Mouse (Mus musculus) ES-E14 (cell line): ENCODE measurements around the gene Tsc22d4.

Experiments used
- CHD2 ChIP-seq: IDR thresholded peaks from 2 replicates; pipeline ENCODE4 v1.6.1; 2014; ENCODE audit warnings: mild to moderate bottlenecking, low read depth, low read length, inconsistent platforms
- HCFC1 ChIP-seq: IDR thresholded peaks from 2 replicates; pipeline ENCODE4 v1.6.1; 2012; ENCODE audit warnings: low read length, inconsistent platforms, borderline replicate concordance; ENCODE audit not compliant: insufficient read depth
- MAFK ChIP-seq: IDR thresholded peaks from 2 replicates; pipeline ENCODE4 v1.6.1; 2014; ENCODE audit warnings: mild to moderate bottlenecking, low read depth, low read length, inconsistent platforms; ENCODE audit not compliant: insufficient read depth
- ZC3H11A ChIP-seq: IDR thresholded peaks from 2 replicates; pipeline ENCODE4 v1.6.1; 2012; ENCODE audit warnings: low read depth, mild to moderate bottlenecking, inconsistent platforms, low read length, borderline replicate concordance
- ZNF384 ChIP-seq: IDR thresholded peaks from 2 replicates; pipeline ENCODE4 v1.6.1; 2012; ENCODE audit warnings: low read depth, low read length, inconsistent platforms

DNA sequence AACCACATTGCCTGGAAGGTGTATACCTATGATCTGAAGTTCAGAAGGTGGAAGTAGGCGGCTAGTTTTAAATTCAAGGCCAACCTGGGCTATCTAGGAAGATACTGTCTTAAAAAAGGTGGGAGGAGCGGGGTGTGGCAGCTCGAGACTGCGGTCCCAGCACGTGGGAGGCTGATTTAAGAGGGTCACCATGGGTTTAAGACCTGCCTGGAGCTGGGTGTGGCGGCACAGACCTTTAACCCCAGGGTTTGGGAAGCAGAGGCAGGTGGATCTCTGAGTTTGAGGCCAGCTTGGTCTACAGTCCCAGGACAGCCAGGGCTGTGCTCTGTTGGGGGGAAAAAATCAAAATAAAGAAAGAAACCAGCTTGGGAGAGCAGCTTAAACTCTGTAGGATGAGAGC, 6.5 kb downstream of the Tsc22d4 start:
- no peak for TF ChIP-seq MAFK
- no peak for TF ChIP-seq ZNF384
- no peak for TF ChIP-seq ZC3H11A
- no peak for TF ChIP-seq HCFC1
- TF ChIP-seq CHD2: no peak
